Mouse (Mus musculus) left cerebral cortex, adult 18-20 months (tissue): ENCODE data around the gene 4930415O20Rik. TPM values are rescaled to one million over a fixed set of nuclear protein-coding genes. Genes with fewer than 3 reads are reported as not detected.
A peak's percentile ranks its signal among the peaks of the same experiment; 100 is the strongest.

Experiments
- DNase-seq, 2 experiments: peaks; one replicate each; pipeline ENCODE4 v3.0.0; 2021 to 2022; ENCODE audit warnings: low spot score in 2 of 2, mixed read lengths in 1 of 2
- long read RNA-seq, 2 experiments: library from polyadenylated mRNA; stranded (forward); transcript quantifications; one replicate each; pipeline ENCODE4 v2.0.0; 2021
- total RNA-seq, 2 experiments: library from RNA; stranded (reverse); gene quantifications; 2 replicates each; pipeline ENCODE4 v1.2.3; 2021

4930415O20Rik gene
- not detected for total RNA-seq
- long read RNA-seq, experiment 1 = 0 reads
- long read RNA-seq, experiment 2 = 0 reads

GRCm38 (mm10) chr15:98570873-98571538 lies at the start of gene 4930415O20Rik, which contains the start of gene Ccnt1:
4930415O20Rik (plus strand) TSS chr15:98571004.
Ccnt1 (minus strand) TSS chr15:98570923.
- no peak for DNase-seq

GRCm38 (mm10) chr15:98521245-98521644 lies 49.6 kb upstream of the 4930415O20Rik start:
- no peak for DNase-seq

- no peak for DNase-seq
These were observed 44.7 kb upstream of the 4930415O20Rik start for GRCm38 (mm10) chr15:98526057-98526456.

- DNase-seq = no peak
These were observed 43.6 kb upstream of the 4930415O20Rik start for GRCm38 (mm10) chr15:98527056-98527771.

GRCm38 (mm10) chr15:98528066-98528563 lies 42.7 kb upstream of the 4930415O20Rik start:
- no peak for DNase-seq

- peak in 1 of 2 experiments; percentile 16 for DNase-seq
These were observed 38.5 kb upstream of the 4930415O20Rik start for GRCm38 (mm10) chr15:98532281-98532680.

GRCm38 (mm10) chr15:98533035-98533531 lies 37.7 kb upstream of the 4930415O20Rik start:
- DNase-seq = no peak

- peak; percentile 97 to 98 for DNase-seq
These were observed 36.8 kb upstream of the 4930415O20Rik start, which contains the start of gene Kansl2 for GRCm38 (mm10) chr15:98533881-98534627. Kansl2 (minus strand) TSS chr15:98534264.

GRCm38 (mm10) chr15:98535921-98536320 lies 34.9 kb upstream of the 4930415O20Rik start:
- no peak for DNase-seq

- DNase-seq = no peak
These were observed 33.8 kb upstream of the 4930415O20Rik start for GRCm38 (mm10) chr15:98536828-98537510.

GRCm38 (mm10) chr15:98537923-98538322 lies 32.9 kb upstream of the 4930415O20Rik start:
- no peak for DNase-seq

- DNase-seq = no peak
These were observed 29.7 kb upstream of the 4930415O20Rik start for GRCm38 (mm10) chr15:98541064-98541463.

- DNase-seq = no peak
These were observed 27.5 kb upstream of the 4930415O20Rik start for GRCm38 (mm10) chr15:98543341-98543740.

- DNase-seq = no peak
These were observed 25.7 kb upstream of the 4930415O20Rik start for GRCm38 (mm10) chr15:98545151-98545550.

GRCm38 (mm10) chr15:98546843-98547242 lies 24.0 kb upstream of the 4930415O20Rik start:
- no peak for DNase-seq

- DNase-seq = no peak
These were observed 18.0 kb upstream of the 4930415O20Rik start for GRCm38 (mm10) chr15:98552758-98553157.

- no peak for DNase-seq
These were observed 14.9 kb upstream of the 4930415O20Rik start for GRCm38 (mm10) chr15:98555881-98556280.

- DNase-seq = no peak
These were observed 13.6 kb upstream of the 4930415O20Rik start for GRCm38 (mm10) chr15:98557186-98557585.

- DNase-seq = no peak
These were observed 3.9 kb upstream of the 4930415O20Rik start for GRCm38 (mm10) chr15:98566973-98567277.

- peak; percentile 100 for DNase-seq
These were observed 3.3 kb upstream of the 4930415O20Rik start for GRCm38 (mm10) chr15:98567278-98568134.
